Mouse (Mus musculus): ENCODE measurements at regions not wholly inside any gene's neighbourhood (a gene's known extent, or its start where the extent isn't known, plus 50 kb on each side); places are given as distances from the start of the nearest gene placed in this dataset.

- TF ChIP-seq POLR2A (IDR thresholded peaks at IDR 0.05; ENCODE audit: extremely low read depth, insufficient read depth, low read length) (no peak), CTCF (IDR thresholded peaks at IDR 0.05; ENCODE audit: extremely low read depth, insufficient read depth, low read length) (no peak)
These were observed 94.1 kb upstream of the Myocd start for GRCm38 (mm10) chr11:65363846-65364245.

Data from cortical plate, adult 2 months (tissue).